Mouse (Mus musculus): ENCODE data around the gene Sumo1. TPM values are rescaled to one million over a fixed set of nuclear protein-coding genes. Genes with fewer than 3 reads are reported as not detected.
A peak's percentile ranks its signal among the peaks of the same experiment; 100 is the strongest.

Gene Sumo1
- polyA plus RNA-seq (2012; rRNA removed), result 16.1 and 28.5 TPM in 2 replicates

GRCm38 (mm10) chr1:59670641-59671168 lies at the start of gene Sumo1:
Gene Sumo1 (minus strand): TSS chr1:59670834.
- TF ChIP-seq CTCF (conservative IDR thresholded peaks at IDR 0.05; ENCODE audit: insufficient read depth, insufficient read length, low read depth, low read length) (no peak), POLR2A (IDR thresholded peaks at IDR 0.05; ENCODE audit: low read depth, low read length) (peak; percentile 86)
- Histone ChIP-seq H3K4me3 (ENCODE audit: insufficient read depth, low read depth, low read length) (peak within 1 kb of the TSS; percentile 94), H3K27me3 (replicated peaks; ENCODE audit: control insufficient read depth, insufficient read depth, low read length) (no peaks in the 10 kb centered on the region), H3K36me3 (ENCODE audit: control insufficient read depth, insufficient read depth, low read length) (no peaks in the 10 kb centered on the region), H3K27ac (ENCODE audit: insufficient read depth, low read depth, low read length) (peak within 1 kb of the TSS; percentile 89), H3K4me1 (ENCODE audit: control insufficient read depth, insufficient read depth, low read length) (peaks cover 4% of the 10 kb centered on the region; the same call in 1 of the 2 replicates)
- DNase-seq, result peak; percentile 93
- WGBS, result under 1% methylated on average over 36 of the region's 36 CpGs

- no peaks in the 10 kb centered on the region for H3K36me3 ChIP-seq (ENCODE audit: control insufficient read depth, insufficient read depth, low read length)
- no peak overlapping the region for H3K4me3 ChIP-seq (ENCODE audit: insufficient read depth, low read depth, low read length)
- no peak for TF ChIP-seq POLR2A (IDR thresholded peaks at IDR 0.05; ENCODE audit: low read depth, low read length)
- TF ChIP-seq CTCF (conservative IDR thresholded peaks at IDR 0.05; ENCODE audit: insufficient read depth, insufficient read length, low read depth, low read length), result 0 out of 2 replicates have a peak, but pooled peaks have one; percentile 14
- no peak overlapping the region for H3K27ac ChIP-seq (ENCODE audit: insufficient read depth, low read depth, low read length)
- DNase-seq, result peak; percentile 46
- H3K4me1 ChIP-seq (ENCODE audit: control insufficient read depth, insufficient read depth, low read length), result no peaks in the 10 kb centered on the region
- no peaks in the 10 kb centered on the region for H3K27me3 ChIP-seq (replicated peaks; ENCODE audit: control insufficient read depth, insufficient read depth, low read length)
- WGBS, result 39% methylated on average over 4 of the region's 4 CpGs
Observed at GRCm38 (mm10) chr1:59719900-59720299, 49.3 kb upstream of the Sumo1 start.

- no peak overlapping the region for H3K4me3 ChIP-seq (ENCODE audit: insufficient read depth, low read depth, low read length)
- H3K27ac ChIP-seq (ENCODE audit: insufficient read depth, low read depth, low read length), result no peak overlapping the region
- H3K27me3 ChIP-seq (replicated peaks; ENCODE audit: control insufficient read depth, insufficient read depth, low read length), result no peaks in the 10 kb centered on the region
- DNase-seq, result peak; percentile 25
- H3K36me3 ChIP-seq (ENCODE audit: control insufficient read depth, insufficient read depth, low read length), result peaks cover 5% of the 10 kb centered on the region; the same call in 1 of the 2 replicates
- 0 out of 2 replicates have a peak, but pooled peaks have one; percentile 22 for TF ChIP-seq CTCF (conservative IDR thresholded peaks at IDR 0.05; ENCODE audit: insufficient read depth, insufficient read length, low read depth, low read length)
- TF ChIP-seq POLR2A (IDR thresholded peaks at IDR 0.05; ENCODE audit: low read depth, low read length), result no peak
- WGBS, result 93% methylated on average over 1 of the region's 1 CpGs
- no peaks in the 10 kb centered on the region for H3K4me1 ChIP-seq (ENCODE audit: control insufficient read depth, insufficient read depth, low read length)
Observed at GRCm38 (mm10) chr1:59701766-59702165, 31.1 kb upstream of the Sumo1 start.

DNA sequence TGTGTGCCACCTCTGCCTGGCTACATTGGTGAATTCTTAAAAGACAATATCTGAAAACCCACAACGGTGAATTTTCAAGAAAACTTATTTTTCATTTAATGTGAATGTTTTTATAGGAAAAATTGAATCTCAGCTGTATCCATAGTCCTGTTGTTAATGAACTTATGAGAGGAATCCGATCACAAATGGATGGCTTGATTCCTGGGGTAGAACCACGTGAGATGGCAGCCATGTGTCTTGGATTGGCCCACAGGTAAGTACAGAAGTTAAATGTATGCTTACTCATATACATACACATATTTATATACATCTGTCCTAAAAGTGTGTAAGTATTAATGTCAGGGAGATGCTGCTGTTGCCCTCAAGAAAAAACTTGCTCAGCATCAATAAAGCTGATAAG lies 27.6 kb upstream of the Sumo1 start:
- WGBS, result 96% methylated on average over 3 of the region's 3 CpGs
- H3K27me3 ChIP-seq (replicated peaks; ENCODE audit: control insufficient read depth, insufficient read depth, low read length), result no peaks in the 10 kb centered on the region
- no peak overlapping the region for H3K4me3 ChIP-seq (ENCODE audit: insufficient read depth, low read depth, low read length)
- TF ChIP-seq CTCF (conservative IDR thresholded peaks at IDR 0.05; ENCODE audit: insufficient read depth, insufficient read length, low read depth, low read length) (no peak), POLR2A (IDR thresholded peaks at IDR 0.05; ENCODE audit: low read depth, low read length) (no peak)
- peaks cover 6% of the 10 kb centered on the region; the same call in 1 of the 2 replicates for H3K36me3 ChIP-seq (ENCODE audit: control insufficient read depth, insufficient read depth, low read length)
- no peak overlapping the region for H3K27ac ChIP-seq (ENCODE audit: insufficient read depth, low read depth, low read length)
- no peaks in the 10 kb centered on the region for H3K4me1 ChIP-seq (ENCODE audit: control insufficient read depth, insufficient read depth, low read length)
- no peak for DNase-seq

GRCm38 (mm10) chr1:59697751-59698150 lies 27.1 kb upstream of the Sumo1 start:
- TF ChIP-seq CTCF (conservative IDR thresholded peaks at IDR 0.05; ENCODE audit: insufficient read depth, insufficient read length, low read depth, low read length) (no peak), POLR2A (IDR thresholded peaks at IDR 0.05; ENCODE audit: low read depth, low read length) (no peak)
- H3K27me3 ChIP-seq (replicated peaks; ENCODE audit: control insufficient read depth, insufficient read depth, low read length), result no peaks in the 10 kb centered on the region
- H3K36me3 ChIP-seq (ENCODE audit: control insufficient read depth, insufficient read depth, low read length), result peaks cover 6% of the 10 kb centered on the region; the same call in 1 of the 2 replicates
- DNase-seq, result no peak
- WGBS, result 74% methylated on average over 5 of the region's 5 CpGs
- H3K4me3 ChIP-seq (ENCODE audit: insufficient read depth, low read depth, low read length), result no peak overlapping the region
- no peak overlapping the region for H3K27ac ChIP-seq (ENCODE audit: insufficient read depth, low read depth, low read length)
- no peaks in the 10 kb centered on the region for H3K4me1 ChIP-seq (ENCODE audit: control insufficient read depth, insufficient read depth, low read length)

DNA sequence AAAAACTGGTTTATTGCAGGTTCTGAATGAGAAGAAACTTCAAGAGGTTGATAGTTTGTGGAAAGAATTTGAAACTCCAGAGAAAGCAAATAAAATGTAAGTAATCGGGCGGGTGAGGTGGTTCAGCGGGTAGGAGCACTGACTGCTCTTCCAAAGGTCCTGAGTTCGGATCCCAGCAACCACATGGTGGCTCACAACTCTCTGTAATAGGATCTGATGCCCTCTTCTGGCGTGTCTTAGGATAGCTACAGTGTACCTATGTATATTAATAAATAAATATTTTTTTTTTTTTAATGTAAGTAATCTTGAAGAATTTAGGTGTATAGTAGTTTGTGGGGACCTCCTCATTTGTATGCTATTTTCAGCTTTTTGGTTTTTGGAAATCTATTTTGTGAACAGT lies 19.8 kb upstream of the Sumo1 start:
- Histone ChIP-seq H3K27me3 (replicated peaks; ENCODE audit: control insufficient read depth, insufficient read depth, low read length) (no peaks in the 10 kb centered on the region), H3K36me3 (ENCODE audit: control insufficient read depth, insufficient read depth, low read length) (peaks cover 2% of the 10 kb centered on the region; the same call in 1 of the 2 replicates), H3K27ac (ENCODE audit: insufficient read depth, low read depth, low read length) (no peak overlapping the region), H3K4me3 (ENCODE audit: insufficient read depth, low read depth, low read length) (no peak overlapping the region), H3K4me1 (ENCODE audit: control insufficient read depth, insufficient read depth, low read length) (peaks cover 13% of the 10 kb centered on the region)
- no peak for DNase-seq
- 94% methylated on average over 5 of the region's 5 CpGs for WGBS
- TF ChIP-seq POLR2A (IDR thresholded peaks at IDR 0.05; ENCODE audit: low read depth, low read length), result no peak
- TF ChIP-seq CTCF (conservative IDR thresholded peaks at IDR 0.05; ENCODE audit: insufficient read depth, insufficient read length, low read depth, low read length), result no peak

DNA sequence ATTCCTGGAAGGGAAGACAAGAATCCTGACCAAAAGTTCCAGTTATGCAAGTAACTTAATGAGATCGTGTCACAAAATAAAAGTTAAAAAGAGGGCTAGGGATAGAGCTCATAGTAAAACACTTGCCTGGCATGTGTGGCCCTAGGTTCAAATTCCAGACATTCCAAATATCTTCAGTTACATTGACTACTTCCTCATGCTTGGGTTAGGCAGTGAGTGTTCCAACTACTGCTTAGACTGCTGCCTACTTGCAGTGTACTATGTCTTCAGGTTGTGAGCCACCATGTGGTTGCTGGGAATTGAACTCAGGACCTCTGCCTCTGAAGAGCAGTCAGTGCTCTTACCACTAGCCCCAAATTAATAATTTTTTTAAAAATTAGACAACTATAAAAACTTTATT lies 16.9 kb upstream of the Sumo1 start:
- WGBS, result 13% methylated on average over 1 of the region's 1 CpGs
- Histone ChIP-seq H3K4me1 (ENCODE audit: control insufficient read depth, insufficient read depth, low read length) (peaks cover 13% of the 10 kb centered on the region), H3K36me3 (ENCODE audit: control insufficient read depth, insufficient read depth, low read length) (peaks cover 1% of the 10 kb centered on the region; the same call in 1 of the 2 replicates), H3K27me3 (replicated peaks; ENCODE audit: control insufficient read depth, insufficient read depth, low read length) (no peaks in the 10 kb centered on the region), H3K4me3 (ENCODE audit: insufficient read depth, low read depth, low read length) (no peak overlapping the region), H3K27ac (ENCODE audit: insufficient read depth, low read depth, low read length) (no peak overlapping the region)
- TF ChIP-seq POLR2A (IDR thresholded peaks at IDR 0.05; ENCODE audit: low read depth, low read length) (no peak), CTCF (conservative IDR thresholded peaks at IDR 0.05; ENCODE audit: insufficient read depth, insufficient read length, low read depth, low read length) (no peak)
- peak; percentile 66 for DNase-seq
